Mouse (Mus musculus) hindbrain, embryonic 13.5 days (tissue): ENCODE results near the gene Thsd7a. TPM values are rescaled to one million over a fixed set of nuclear protein-coding genes. Genes with fewer than 3 reads are reported as not detected.

Experiments
- ATAC-seq: fragments of 200-750 bp; cut with Nextera tagmentation; 2 replicates; pipeline ENCODE4 v1.8.0; 2017; ENCODE audit warnings: moderate TSS enrichment; ENCODE audit not compliant: low FRiP score
- H3K27ac ChIP-seq: fragments of 300-500 bp; sonication (generic); 2 replicates; pipeline ENCODE4 v1.5.1; 2015; ENCODE audit warnings: inconsistent platforms, mild to moderate bottlenecking, moderate library complexity
- H3K27me3 ChIP-seq: fragments of 300-500 bp; sonication (generic); 2 replicates; pipeline ENCODE4 v1.6.1; 2015; ENCODE audit warnings: mild to moderate bottlenecking, inconsistent platforms
- H3K36me3 ChIP-seq: fragments of 300-500 bp; sonication (generic); 2 replicates; pipeline ENCODE4 v1.6.1; 2015; ENCODE audit warnings: mild to moderate bottlenecking, inconsistent platforms
- H3K4me1 ChIP-seq: fragments of 300-500 bp; sonication (generic); replicated peaks from 2 replicates; pipeline ENCODE4 v1.6.1; 2015; ENCODE audit warnings: inconsistent platforms
- H3K4me2 ChIP-seq: fragments of 300-500 bp; sonication (generic); 2 replicates; pipeline ENCODE4 v1.6.1; 2015; ENCODE audit warnings: inconsistent platforms, mild to moderate bottlenecking, moderate library complexity
- H3K4me3 ChIP-seq: fragments of 300-500 bp; sonication (generic); 2 replicates; pipeline ENCODE4 v1.5.1; 2015; ENCODE audit warnings: mild to moderate bottlenecking, inconsistent platforms
- H3K9ac ChIP-seq: fragments of 300-500 bp; sonication (generic); 2 replicates; pipeline ENCODE4 v1.6.1; 2015; ENCODE audit warnings: mild to moderate bottlenecking, inconsistent platforms
- H3K9me3 ChIP-seq: fragments of 300-500 bp; sonication (generic); 2 replicates; pipeline ENCODE4 v1.6.1; 2016; ENCODE audit warnings: inconsistent platforms
- WGBS: fragments of 180-500 bp; shearing (Covaris S2); methylation state at CpG from one replicate; pipeline ENCODE4 v1.1.7; 2015; 5-methylcytosine and 5-hydroxymethylcytosine counted together
- polyA plus RNA-seq: library from polyadenylated mRNA; unstranded; fragments of >200 nt; fragmentation: Nextera tagmentation; extraction: Ambion mirVana; gene quantifications from 2 replicates; pipeline ENCODE4 v1.2.1, GENCODE M21; 2015

Thsd7a gene
- polyA plus RNA-seq, 1 experiment from 2014 or later: 61.7 TPM

- Histone ChIP-seq H3K36me3 (0 out of 2 replicates have a peak, but pooled peaks cover 3% of the 10 kb centered on the region), H3K4me2 (no peak overlapping the region), H3K4me3 (no peak overlapping the region), H3K9ac (no peak overlapping the region), H3K9me3 (no peaks in the 10 kb centered on the region), H3K27me3 (no peaks in the 10 kb centered on the region), H3K4me1 (no peaks in the 10 kb centered on the region), H3K27ac (no peak overlapping the region)
- WGBS: 38% methylated on average over 4 of the region's 4 CpGs
- ATAC-seq: no peak
Observed at GRCm38 (mm10) chr6:12416976-12417375, 332.2 kb downstream of the Thsd7a start.

GRCm38 (mm10) chr6:12404441-12404840, 344.8 kb downstream of the Thsd7a start:
- H3K4me2 ChIP-seq: no peak overlapping the region
- no peak overlapping the region for H3K27ac ChIP-seq
- WGBS: 72% methylated on average over 2 of the region's 2 CpGs
- H3K36me3 ChIP-seq: 0 out of 2 replicates have a peak, but pooled peaks cover 3% of the 10 kb centered on the region
- H3K4me1 ChIP-seq: no peaks in the 10 kb centered on the region
- no peak for ATAC-seq
- H3K9me3 ChIP-seq: no peaks in the 10 kb centered on the region
- H3K9ac ChIP-seq: no peak overlapping the region
- H3K4me3 ChIP-seq: no peak overlapping the region
- no peaks in the 10 kb centered on the region for H3K27me3 ChIP-seq

GRCm38 (mm10) chr6:12402996-12403395, 346.2 kb downstream of the Thsd7a start:
- H3K27ac ChIP-seq: no peak overlapping the region
- H3K27me3 ChIP-seq: no peaks in the 10 kb centered on the region
- H3K4me1 ChIP-seq: peaks cover 3% of the 10 kb centered on the region; the same call in 1 of the 2 replicates
- ATAC-seq: no peak
- H3K36me3 ChIP-seq: no peaks in the 10 kb centered on the region
- no peak overlapping the region for H3K9ac ChIP-seq
- no peak overlapping the region for H3K4me2 ChIP-seq
- H3K9me3 ChIP-seq: no peaks in the 10 kb centered on the region
- 96% methylated on average over 1 of the region's 1 CpGs for WGBS
- no peak overlapping the region for H3K4me3 ChIP-seq

GRCm38 (mm10) chr6:12397776-12398522, 351.3 kb downstream of the Thsd7a start:
- Histone ChIP-seq H3K27me3 (no peaks in the 10 kb centered on the region), H3K4me2 (no peak overlapping the region), H3K9me3 (no peaks in the 10 kb centered on the region), H3K4me3 (no peak overlapping the region), H3K9ac (no peak overlapping the region), H3K27ac (peak overlapping the region; percentile 58; the same call in 1 of the 2 replicates), H3K36me3 (no peaks in the 10 kb centered on the region), H3K4me1 (peaks cover 3% of the 10 kb centered on the region; the same call in 1 of the 2 replicates)
- 80% methylated on average over 8 of the region's 8 CpGs for WGBS
- peak; percentile 73 for ATAC-seq

- no peak overlapping the region for H3K9ac ChIP-seq
- no peaks in the 10 kb centered on the region for H3K27me3 ChIP-seq
- no peak overlapping the region for H3K4me3 ChIP-seq
- 59% methylated on average over 2 of the region's 2 CpGs for WGBS
- no peaks in the 10 kb centered on the region for H3K4me1 ChIP-seq
- H3K4me2 ChIP-seq: no peak overlapping the region
- H3K27ac ChIP-seq: no peak overlapping the region
- H3K36me3 ChIP-seq: no peaks in the 10 kb centered on the region
- no peak for ATAC-seq
- H3K9me3 ChIP-seq: no peaks in the 10 kb centered on the region
Observed at GRCm38 (mm10) chr6:12393574-12394380, 355.4 kb downstream of the Thsd7a start.

DNA sequence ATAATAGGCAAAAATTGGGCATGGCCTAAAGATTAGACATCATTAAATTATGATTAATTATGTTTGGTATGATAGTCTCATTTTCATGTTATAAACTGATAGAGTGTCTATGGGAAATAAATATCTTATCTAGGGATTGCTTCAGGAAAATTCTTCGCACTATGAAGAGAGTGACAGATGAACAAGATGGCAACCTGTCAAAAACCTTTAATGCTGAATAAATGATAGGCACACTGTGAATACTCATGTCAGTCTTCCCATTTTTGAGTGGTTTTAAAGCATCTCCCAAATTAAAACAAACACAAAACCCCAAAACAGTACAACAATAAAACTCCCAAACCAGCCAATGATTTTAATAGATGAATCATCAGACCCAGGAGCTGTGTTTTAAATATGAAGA, 362.5 kb downstream of the Thsd7a start:
- Histone ChIP-seq H3K9me3 (no peaks in the 10 kb centered on the region), H3K27me3 (no peaks in the 10 kb centered on the region), H3K27ac (no peak overlapping the region), H3K36me3 (no peaks in the 10 kb centered on the region), H3K9ac (no peak overlapping the region), H3K4me1 (no peaks in the 10 kb centered on the region), H3K4me3 (no peak overlapping the region), H3K4me2 (no peak overlapping the region)
- ATAC-seq: no peak
- 80% methylated on average over 1 of the region's 1 CpGs for WGBS

- WGBS: 88% methylated on average over 3 of the region's 3 CpGs
Observed at GRCm38 (mm10) chr6:12385591-12385990, 363.6 kb downstream of the Thsd7a start.

GRCm38 (mm10) chr6:12381136-12381778, 368.0 kb downstream of the Thsd7a start:
- 63% methylated on average over 6 of the region's 6 CpGs for WGBS
- Histone ChIP-seq H3K27me3 (no peaks in the 10 kb centered on the region), H3K9me3 (no peaks in the 10 kb centered on the region), H3K4me2 (no peak overlapping the region), H3K4me1 (no peaks in the 10 kb centered on the region), H3K4me3 (no peak overlapping the region), H3K36me3 (peaks cover 8% of the 10 kb centered on the region), H3K9ac (no peak overlapping the region), H3K27ac (peak overlapping the region; percentile 37; the same call in 1 of the 2 replicates)
- ATAC-seq: peak; percentile 91

More at GRCm38 (mm10) chr6:12385591-12385990, 363.6 kb downstream of the Thsd7a start:
- Histone ChIP-seq H3K4me3 (no peak overlapping the region), H3K4me1 (no peaks in the 10 kb centered on the region), H3K4me2 (no peak overlapping the region), H3K9ac (no peak overlapping the region), H3K27ac (no peak overlapping the region), H3K9me3 (no peaks in the 10 kb centered on the region), H3K27me3 (no peaks in the 10 kb centered on the region), H3K36me3 (no peaks in the 10 kb centered on the region)
- no peak for ATAC-seq

DNA sequence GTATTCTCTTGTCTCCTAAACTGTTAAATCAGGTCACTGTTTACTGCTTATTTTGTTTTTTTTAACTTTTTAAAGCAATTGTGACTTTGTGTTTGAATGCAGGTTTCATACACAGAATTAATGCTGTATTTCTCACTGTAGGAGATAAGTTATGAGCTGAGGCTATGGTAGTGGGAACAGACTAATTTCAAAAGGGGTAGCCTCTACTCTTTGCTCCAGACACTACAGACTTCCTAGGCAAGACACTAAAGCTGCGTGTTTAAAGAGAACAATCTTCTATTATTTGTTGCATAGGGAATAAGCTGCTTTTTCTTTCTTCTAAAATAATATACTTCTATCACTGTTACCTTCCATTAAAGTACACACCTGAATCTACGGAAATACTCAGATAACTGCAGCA, 368.5 kb downstream of the Thsd7a start:
- peak; percentile 67; the same call in 1 of the 2 replicates for ATAC-seq

DNA sequence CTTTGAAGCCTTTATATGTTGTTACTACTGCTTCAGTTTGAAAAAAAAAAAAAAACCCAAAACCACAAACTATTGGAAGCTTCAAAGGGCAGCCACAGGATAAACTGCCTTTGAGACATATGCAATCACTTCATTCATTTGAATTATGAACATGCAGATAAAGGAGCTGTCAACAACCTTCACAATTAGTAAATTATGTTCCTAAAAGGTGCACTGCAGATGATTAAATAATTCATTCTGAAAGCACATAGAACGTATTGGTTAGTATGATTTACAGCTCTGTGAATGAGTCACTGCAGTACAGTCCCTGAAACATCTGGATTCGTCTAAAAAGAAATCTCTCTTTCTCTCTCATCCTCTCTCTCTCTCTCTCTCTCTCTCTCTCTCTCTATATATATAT, 390.5 kb downstream of the Thsd7a start:
- no peaks in the 10 kb centered on the region for H3K9me3 ChIP-seq
- no peaks in the 10 kb centered on the region; the same call in 1 of the 2 replicates for H3K36me3 ChIP-seq
- H3K4me1 ChIP-seq: no peaks in the 10 kb centered on the region
- no peak overlapping the region for H3K27ac ChIP-seq
- no peak for ATAC-seq
- no peak overlapping the region for H3K4me2 ChIP-seq
- H3K4me3 ChIP-seq: no peak overlapping the region
- H3K27me3 ChIP-seq: no peaks in the 10 kb centered on the region
- 73% methylated on average over 2 of the region's 2 CpGs for WGBS
- H3K9ac ChIP-seq: no peak overlapping the region

More for the DNA sequence above, 368.5 kb downstream of the Thsd7a start:
- no peak overlapping the region for H3K4me3 ChIP-seq
- peaks cover 8% of the 10 kb centered on the region for H3K36me3 ChIP-seq
- no peak overlapping the region for H3K9ac ChIP-seq
- no peaks in the 10 kb centered on the region for H3K4me1 ChIP-seq
- no peak overlapping the region for H3K4me2 ChIP-seq
- H3K27ac ChIP-seq: no peak overlapping the region
- no peaks in the 10 kb centered on the region for H3K27me3 ChIP-seq
- WGBS: 73% methylated on average over 2 of the region's 2 CpGs
- no peaks in the 10 kb centered on the region for H3K9me3 ChIP-seq

DNA sequence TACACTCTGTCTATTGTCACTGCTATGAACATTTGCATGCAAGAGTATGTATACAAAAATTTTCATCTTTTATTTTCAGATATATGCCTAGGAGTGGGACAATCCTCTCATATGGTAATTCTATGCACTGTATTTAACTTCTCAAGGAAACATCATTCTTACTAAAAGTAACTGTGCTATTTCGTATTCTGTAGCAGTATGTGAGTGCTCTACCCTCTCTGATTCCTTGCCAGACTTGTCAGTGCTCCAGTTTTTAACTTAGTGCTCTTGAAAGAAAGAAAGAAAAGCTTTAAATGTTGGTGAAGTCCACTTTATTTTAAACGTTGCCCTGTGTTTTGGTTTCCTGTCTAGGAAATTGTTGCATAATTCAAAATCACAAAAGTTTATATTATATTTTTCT, 395.6 kb downstream of the Thsd7a start:
- Histone ChIP-seq H3K4me3 (no peak overlapping the region), H3K27ac (no peak overlapping the region), H3K9me3 (no peaks in the 10 kb centered on the region), H3K9ac (no peak overlapping the region), H3K36me3 (no peaks in the 10 kb centered on the region; the same call in 1 of the 2 replicates), H3K27me3 (no peaks in the 10 kb centered on the region), H3K4me2 (no peak overlapping the region), H3K4me1 (peaks cover 5% of the 10 kb centered on the region)
- WGBS: 84% methylated on average over 2 of the region's 2 CpGs
- ATAC-seq: no peak

DNA sequence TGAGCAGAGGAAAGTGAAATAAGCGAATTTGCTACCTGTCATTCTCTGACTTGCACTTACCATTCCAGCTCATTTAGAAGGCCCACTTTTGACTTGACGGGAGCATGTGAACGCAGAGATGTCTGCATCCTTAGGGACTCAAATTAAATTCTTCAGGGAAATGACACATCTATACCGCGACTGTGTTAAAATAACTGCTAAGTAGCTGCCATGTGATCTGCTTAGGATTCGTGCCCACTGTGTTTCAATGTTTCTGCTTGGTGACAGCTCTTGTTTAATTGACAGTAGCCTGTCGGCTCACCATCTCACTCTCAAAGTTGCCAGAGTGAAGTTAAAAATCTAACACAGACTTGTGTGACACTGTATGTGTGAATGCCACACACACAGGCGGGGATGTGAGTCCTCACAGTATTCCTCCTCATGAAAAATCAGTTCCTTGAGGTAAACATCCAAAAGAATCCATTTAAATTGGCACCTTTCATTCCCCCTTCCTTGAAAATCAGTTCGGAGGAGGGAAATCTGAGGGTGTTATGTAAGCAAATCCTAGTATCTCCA, 397.0 kb downstream of the Thsd7a start:
- Histone ChIP-seq H3K4me2 (no peak overlapping the region), H3K9ac (no peak overlapping the region), H3K4me3 (no peak overlapping the region), H3K4me1 (peaks cover 5% of the 10 kb centered on the region), H3K27me3 (no peaks in the 10 kb centered on the region), H3K27ac (no peak overlapping the region), H3K36me3 (no peaks in the 10 kb centered on the region; the same call in 1 of the 2 replicates), H3K9me3 (no peaks in the 10 kb centered on the region)
- WGBS: 67% methylated on average over 9 of the region's 9 CpGs
- no peak for ATAC-seq
